Mouse (Mus musculus) layer of hippocampus, adult 9-10 months (tissue): ENCODE data around the gene Abhd14a.
"Not testable (repeated sequence)": the region's sequence is repeated elsewhere in the genome, so short reads cannot be mapped to it uniquely, and the experiment has no call there.

Source experiments
- DNase-seq: peaks from one replicate; pipeline ENCODE4 v3.0.0; 2022; ENCODE audit warnings: low spot score

Abhd14a gene

DNA sequence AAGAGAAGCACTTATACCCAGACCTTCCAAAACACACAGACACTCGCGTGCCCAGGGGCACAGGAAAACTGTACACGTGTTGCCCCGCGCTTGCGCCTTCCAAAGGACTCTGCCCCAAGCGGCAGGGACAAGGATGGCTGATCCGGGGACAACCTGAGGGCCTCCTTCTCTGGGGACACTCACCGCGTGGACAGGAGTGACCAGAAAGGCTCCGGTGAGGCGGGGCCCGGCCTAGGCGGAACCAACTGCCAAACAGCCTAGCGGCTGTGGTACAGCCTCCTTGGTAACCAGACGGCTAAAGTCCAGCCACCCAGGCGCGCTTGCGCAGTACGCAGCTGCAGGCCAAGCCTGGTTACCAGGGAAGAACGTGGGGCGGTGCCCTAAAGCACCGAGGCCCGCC, at the start of gene Abhd14a, which contains the start of gene Abhd14b:
Gene Abhd14a, minus strand, starts transcription at position 331 of the 400 bp plus-strand sequence.
Gene Abhd14b, plus strand, starts transcription at position 112 of the 400 bp plus-strand sequence.
- DNase-seq: peak; percentile 79

DNA sequence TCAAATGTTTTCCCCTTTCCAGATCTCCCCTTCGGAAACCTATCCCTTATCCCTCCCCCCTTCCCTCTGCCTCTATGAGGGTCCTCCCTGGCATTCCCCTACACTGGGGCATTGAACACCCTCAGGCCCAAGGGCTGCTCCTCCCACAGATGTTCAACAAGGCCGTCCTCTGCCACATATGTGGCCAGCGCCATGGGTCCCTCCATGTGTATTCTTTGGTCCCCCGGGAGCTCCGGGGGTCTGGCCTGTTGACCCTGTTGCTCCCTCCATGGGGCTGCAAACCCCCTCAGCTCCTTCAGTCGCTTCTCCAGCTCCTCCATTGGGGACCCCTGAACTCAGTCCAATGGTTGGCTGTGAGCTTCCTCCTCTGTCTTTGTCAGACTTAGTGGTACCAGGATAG, 40.1 kb upstream of the Abhd14a start:
- not testable (repeated sequence) for DNase-seq

DNA sequence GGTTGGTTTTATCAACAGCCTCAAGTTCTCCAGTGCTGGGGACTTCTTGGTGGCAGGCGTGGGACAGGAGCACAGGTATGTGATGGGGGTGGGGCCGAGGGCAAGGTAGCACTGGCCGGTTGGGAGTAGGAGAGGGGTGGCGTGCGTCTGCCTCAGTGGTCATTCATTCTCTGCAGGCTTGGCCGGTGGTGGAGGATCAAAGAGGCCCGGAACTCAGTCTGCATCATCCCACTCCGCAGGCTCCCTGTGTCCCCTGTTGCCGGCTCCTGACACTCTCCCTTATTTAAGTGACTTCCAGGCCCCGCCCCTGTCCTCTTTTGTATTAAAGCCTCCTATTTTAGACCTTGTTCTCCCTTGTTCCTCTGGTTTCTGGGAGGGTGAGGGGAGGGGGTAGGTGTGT, 37.6 kb upstream of the Abhd14a start:
- no peak for DNase-seq

DNA sequence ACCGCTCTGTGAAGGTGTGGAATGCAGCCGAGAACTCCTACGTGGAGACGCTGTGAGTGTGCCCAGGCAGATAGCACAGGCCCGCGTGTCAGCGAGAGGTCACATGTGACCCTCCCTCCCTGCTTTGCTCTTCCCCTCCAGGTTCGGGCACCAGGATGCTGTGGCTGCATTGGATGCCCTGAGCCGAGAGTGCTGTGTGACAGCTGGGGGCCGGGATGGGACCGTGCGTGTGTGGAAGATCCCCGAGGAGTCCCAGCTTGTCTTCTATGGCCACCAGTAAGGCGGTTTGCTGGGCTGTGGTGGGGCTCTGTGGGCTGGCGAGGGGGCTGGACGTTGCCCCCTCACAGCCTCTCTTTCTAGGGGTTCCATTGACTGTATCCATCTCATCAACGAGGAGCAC, 36.1 kb upstream of the Abhd14a start:
- no peak for DNase-seq

DNA sequence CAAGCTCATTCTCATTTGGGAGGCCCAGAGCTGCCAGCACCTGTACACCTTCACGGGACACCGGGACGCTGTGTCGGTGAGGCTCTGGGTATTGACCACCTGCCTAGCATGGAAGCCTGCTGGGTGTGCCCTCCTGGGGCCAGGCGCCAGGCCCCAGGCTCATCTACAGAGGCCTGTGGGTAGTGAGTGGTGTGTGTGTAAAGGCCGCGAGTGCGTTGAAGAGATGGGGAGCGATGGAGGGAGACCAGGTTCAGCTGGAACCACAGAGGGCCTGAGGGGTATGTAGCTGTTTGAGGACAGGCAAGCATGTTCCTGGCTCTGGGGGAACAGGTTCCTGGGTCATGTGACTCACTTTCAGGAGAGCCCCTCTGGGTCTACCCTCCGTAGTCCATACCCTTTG, 35.7 kb upstream of the Abhd14a start:
- DNase-seq: no peak

DNA sequence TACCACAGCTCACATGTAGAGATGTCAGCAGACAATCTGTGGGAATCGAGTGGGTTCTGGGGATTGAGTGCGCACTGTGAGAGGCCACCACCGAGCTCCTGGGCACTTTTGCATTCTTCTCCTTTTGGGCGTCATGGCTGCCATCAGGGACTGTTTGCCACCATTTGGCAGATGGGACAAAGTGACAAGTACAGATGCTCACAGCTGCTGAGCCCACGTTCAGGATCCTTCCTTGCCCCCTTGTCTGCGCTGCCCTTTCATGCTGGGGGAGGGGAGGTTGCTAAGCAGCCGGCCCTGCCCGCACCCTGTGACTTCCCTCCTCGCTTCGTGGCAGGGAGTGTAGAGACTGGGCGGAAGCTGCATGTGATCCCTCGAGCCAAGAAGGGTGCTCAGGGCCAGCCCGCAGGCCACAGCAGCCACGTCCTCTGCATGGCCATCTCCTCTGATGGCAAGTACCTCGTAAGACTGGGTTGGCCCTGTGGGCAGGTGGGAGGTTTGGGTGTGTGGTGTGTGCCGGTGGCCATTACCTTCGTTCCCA, 35.2 kb upstream of the Abhd14a start:
- DNase-seq: no peak

DNA sequence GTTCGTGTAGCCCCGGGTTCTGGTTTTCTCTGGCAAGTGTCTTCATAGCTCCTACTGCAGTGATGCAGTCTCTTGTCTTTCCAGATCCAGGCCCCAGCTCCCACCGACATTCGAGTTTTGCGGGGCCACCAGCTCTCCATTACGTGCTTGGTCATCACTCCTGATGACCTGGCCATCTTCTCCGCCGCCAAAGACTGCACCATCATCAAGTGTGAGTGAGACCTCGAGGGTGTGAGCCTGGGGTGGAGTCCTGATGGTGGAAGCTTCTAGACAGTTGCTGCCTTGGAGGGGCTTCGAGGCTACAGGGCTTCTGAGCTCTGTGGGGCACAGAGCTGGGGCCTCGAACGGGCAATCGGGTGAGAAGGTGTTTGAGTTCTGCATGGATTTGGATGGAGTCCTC, 34.2 kb upstream of the Abhd14a start:
- DNase-seq: no peak

DNA sequence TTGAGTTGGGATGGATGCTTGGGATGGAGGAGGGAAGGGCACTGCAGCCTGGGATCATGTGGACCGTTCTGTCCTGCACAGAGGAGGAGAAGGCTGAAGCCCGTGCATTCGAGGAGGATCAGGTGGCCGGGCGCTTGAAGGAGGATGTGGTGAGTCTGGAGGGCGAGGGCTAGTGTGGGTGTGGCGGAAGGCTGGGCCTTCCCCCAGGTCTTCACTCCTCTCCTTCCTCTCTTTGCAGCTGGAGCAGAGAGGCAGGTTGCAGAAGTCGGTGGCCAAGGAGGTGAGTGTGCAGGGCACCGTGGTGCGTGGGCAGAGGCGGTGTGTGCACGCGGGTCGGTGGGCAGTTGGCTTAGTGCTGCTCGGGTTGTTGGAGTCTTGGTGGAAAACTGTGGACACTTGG, 33.6 kb upstream of the Abhd14a start:
- no peak for DNase-seq

DNA sequence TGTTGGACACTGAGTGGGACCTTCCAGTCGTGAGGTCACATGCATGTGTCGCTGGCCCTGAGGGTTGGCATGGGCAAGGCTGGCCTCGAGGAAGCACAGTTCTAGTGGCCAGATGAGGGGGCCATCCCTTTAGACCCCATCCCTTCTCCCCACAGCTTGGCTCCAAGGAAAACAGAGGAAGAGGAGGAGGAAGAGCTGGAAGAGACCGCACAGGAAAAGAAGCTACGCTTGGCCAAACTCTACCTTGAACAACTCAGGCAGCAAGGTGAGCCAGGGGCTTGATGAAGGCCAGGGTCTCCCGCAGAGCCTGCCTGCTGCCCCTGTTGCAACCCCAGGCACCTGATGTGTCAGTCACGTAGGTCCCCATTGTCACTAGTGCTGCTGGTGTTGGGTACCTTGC, 33.1 kb upstream of the Abhd14a start:
- DNase-seq: no peak

DNA sequence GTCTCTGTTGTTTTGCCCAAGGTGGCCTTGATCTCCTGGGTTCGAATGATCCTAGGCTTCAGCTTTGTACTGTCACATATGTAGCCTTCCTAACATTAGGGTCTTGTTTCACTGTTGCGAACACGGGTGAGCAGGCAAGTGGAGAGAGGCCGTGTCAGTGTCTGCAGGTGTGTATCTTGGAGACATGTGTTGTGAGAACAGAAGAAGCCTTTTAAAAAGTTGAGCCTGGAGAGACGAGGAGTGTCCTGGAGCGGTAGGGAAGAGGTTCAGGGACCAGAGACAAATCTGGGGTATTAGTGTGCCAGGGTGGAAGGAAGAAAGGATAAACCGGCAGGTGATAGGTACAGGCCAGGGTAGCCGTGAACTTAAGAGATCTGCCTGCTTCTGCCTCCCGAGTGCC, 30.6 kb upstream of the Abhd14a start:
- DNase-seq: no peak

DNA sequence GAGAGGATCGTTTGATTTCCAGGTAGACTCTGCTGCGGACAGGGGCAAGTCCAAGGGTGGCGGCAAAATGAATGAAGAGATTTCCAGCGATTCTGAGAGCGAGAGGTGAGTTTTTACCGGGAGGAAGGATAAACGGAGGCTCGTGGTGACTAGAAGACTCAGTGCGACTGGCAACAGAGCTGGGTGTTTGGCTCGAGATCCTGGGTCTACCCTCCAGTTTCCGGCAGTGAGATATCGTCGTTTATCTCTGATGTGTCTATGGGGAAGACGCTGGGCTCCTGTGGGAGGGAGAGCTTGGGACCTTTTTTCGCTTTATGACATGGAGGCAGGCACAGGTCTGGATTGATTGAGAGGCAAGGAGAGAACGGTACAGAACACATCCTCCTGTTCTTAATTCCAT, 30.2 kb upstream of the Abhd14a start:
- DNase-seq: no peak

DNA sequence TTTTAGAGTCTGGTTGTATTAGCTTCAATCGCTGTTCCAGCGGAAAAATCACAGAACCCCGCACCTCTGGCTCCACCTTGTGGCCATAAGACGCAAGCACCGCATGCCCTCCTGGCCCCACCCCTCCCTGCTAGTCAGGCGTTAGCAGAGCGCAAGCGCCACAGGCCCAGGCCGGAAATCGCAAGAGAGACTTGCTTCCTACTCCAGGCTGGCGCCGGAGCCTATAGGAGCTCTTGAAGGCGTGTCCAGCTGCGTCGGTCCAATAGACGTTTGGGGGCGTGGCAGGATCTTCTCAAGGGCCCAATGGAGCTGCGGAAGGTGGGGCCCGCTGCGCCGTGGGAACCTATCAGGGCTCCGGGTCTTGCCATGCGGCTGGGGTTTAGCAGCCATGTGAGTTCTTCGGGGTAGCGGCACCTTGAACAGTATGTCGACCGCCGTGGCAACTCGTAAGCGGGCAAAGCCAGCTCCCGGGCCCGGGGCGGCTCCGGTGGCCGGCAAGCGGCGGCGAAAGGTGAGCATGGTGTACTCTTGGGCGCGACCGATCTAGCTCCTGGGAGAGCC, 29.5 kb upstream of the Abhd14a start, which contains the start of gene Parp3:
Gene Parp3, minus strand, starts transcription at position 26 of the 561 bp plus-strand sequence.
- DNase-seq: peak; percentile 98

DNA sequence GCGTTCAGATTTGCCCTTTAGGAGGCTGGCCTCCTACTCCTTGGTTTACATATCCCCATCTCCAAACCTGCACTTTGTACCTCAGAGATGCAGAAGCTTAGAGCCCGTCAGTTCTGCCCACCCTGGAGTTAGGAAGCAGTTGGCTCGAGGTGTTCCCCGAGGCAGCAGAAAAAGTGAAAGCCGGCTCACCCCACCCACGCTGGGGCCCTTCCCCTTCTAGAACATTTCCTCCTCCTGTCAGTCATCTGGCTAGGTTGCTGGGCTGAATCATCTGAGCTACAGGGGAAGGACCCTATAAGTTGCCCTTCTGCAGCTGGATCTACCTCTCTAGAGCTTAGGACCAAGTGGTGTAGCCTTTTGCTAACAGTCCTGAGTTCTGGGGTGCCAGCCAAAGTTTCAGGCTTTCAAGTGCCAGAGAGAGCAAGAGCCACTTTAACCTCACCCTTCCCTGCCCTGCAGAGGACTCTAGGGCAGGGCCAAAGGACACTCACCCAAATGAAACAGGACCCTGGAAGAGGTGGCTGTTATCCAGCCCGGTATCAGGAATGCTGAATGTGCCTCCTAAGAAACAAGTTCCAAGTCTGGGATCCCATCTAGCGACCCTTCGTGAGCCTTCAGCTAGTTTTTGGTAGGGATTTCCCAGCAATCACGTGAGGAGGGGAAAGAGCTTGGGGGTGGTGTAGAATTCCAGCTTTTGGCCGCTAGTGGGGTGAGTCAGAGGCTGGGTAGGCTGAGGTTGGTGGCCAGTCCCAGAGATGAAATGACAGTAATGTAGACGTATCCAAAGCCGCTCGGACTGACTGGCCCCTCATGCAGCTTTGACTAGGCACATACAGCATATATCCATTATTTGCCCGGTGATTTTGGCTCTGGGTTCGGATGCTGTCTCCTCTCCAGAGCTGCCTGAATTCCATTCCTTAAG, 28.8 kb upstream of the Abhd14a start:
- no peak for DNase-seq

DNA sequence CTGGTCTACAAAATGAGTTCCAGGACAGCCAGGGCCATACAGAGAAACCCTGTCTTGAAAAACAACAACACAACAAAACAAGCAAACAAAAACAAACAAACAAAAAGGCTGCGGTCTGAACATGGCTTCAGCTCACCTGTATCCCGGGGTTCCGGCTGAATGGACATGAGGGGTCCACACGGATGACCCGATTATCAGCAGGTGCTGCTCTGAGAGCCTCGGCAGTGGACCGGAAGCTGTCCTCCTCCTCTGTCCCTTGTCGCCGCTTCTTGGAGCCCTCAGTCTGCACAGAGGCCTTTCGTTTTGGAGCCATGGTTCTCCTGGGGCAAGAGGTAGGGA, 28.2 kb upstream of the Abhd14a start, which contains the start of gene Rrp9:
Gene Rrp9, plus strand, starts transcription at position 301 of the 339 bp plus-strand sequence.
- DNase-seq: no peak

DNA sequence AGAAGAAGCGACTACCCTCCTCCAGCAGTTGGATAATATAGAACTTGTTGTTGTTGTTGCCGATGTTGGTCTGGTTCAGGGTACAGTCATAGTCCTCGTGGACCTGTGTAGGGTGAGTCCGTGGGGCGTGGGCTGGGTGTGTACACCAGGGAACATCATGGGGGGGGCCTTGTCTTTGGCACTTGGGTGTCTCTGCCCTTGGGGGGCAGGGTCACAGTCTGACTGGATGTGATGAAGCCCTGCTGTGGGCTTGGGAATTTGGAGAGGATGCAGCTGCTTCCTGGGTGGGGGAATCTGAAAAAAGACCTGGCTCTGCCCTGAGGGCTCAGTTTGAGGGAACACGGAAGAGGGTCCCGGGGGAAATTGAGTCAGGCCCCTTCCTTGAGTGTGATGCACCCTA, 27.6 kb upstream of the Abhd14a start:
- DNase-seq: no peak

DNA sequence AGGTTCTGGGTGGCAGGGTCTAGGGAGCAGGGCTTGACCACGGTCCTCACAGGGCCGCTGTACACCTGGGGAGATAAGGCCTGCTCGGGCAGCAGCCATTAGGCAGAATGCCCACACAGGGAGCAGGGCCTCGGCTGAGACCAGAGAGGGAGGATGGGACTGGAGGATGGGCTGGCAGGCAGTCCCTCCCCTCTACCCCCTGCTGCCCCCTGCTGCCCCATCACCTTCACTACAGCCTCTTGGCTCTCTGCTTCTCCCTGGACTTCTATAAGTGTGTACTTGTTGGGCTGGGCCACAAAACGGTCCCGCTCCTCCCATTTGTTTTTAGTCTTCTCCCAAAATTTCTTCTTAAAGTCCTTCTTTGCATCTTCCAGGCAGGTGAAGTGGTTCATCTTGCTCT, 27.0 kb upstream of the Abhd14a start:
- no peak for DNase-seq

DNA sequence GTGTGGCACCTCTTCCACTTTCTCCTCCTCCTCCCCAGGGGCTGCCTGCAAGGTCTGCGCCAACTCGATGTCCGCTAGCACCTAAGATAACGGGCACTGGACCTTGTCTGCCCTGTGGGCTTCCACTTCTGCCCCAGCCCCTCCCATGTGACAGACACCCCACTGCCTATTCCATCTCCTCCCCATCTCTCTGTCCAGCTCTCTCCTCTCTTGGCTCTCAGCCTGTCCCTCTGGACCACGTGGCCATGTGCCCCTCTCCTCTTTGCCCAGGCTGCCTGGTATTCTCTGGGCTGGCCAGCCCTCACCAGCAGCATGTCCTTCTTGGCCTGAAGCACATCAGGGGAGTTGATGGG, 26.3 kb upstream of the Abhd14a start:
- no peak for DNase-seq

DNA sequence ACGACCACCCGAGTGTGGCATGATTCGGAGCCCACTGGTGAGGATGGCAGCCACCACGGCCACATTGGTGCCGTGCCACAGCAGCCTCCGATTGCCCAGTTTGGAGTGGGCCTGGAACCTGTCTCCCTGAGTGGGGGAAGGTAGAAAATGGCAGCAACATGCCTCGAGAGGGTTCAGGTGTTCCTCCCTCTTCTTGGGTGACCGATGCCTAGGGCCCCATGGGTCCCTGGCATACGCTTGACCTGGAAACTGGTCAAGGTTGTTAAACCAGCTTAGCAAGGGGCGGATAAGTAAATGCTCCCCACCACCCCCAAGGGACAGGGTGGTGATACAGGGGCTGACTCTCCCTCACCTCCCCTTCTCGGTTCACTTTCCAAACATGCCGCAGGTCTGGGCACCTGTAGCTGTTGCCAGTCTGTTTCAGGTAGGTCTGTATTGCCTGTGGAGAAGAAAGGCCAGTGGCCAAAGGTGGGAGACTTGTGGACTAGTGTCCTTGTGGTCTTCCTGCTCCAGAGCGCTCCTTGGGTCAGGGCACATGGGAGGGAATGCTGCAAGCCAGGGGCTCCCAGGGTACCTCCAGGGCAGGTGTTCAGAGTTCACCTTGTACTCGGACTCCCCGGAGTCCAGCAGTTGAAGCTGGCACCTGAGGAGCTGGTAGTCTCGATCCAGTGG, 25.7 kb upstream of the Abhd14a start:
- no peak for DNase-seq

DNA sequence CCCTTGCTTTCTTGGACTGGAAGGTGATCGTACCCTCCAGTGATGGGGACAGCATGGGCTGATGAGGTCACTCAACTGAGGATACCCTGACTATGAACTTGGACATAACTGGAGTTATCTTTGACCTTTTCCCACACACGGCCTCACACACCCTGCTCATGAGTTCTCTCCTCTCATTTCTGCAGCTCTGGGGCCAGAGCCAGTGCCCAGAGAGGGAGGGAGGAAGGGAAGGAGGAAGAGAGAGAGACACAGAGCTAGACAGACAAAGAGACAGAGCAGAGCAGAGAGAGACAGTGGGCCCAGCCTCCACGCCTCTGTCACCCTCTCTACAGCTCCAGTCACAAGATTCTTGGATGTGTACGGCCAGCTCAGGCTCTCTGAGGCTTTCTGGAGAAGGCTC, 24.8 kb upstream of the Abhd14a start:
- DNase-seq: no peak

DNA sequence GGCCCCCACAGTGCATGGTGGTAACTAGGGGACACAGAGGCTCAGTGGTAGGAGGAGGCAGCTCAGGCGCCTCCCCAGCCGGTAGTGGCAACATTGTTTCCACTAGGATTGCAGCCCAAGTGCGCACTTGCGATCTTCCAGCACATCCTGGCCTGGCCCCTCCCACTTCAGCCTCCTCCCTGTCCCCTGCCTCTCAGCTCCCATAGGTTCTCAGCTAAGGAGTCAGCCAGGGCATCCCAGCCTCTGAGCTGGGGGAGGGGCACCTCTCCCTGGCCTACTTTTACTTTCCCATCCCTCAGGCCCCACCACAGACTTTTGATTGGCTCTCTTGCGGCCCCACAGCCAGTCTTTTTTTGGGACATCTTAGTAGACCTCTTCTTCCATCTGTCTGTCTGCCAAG, 24.4 kb upstream of the Abhd14a start:
- DNase-seq: no peak

DNA sequence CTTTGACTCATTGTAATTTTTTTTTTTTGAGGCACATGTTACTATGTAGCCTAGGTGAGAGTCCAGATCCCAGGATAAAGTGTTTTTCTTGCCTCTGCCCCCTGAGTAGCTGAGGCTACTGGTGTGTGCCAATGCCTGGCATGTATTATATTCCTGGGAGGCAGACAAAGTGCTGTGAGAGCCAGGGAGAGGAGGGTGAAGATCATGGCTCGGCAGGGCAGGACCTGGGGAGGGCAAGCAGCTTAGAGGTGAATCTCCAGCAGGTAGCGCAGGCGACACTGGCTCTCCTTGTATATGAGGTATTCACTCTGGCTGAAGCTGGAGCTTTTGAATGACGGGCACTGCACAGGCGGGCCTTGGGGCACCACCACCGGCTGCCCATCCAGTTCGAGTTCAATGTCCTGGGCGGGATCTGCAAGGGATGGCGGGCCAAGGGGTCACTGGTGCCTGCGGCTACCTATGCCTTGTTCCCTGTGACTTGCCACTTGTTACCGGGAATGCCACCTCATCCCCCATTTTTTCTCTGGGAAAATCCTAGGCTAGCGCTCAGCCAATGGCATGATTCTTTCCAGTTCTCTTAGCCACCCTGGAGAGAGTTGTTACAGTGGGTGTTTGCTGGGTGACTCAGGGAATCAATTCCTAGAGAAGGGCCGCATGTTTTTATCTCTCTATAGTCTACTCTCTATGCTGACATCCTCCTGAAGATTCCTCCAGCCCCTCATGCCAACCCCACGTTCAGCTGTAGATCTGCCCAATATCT, 23.7 kb upstream of the Abhd14a start:
- DNase-seq: no peak

DNA sequence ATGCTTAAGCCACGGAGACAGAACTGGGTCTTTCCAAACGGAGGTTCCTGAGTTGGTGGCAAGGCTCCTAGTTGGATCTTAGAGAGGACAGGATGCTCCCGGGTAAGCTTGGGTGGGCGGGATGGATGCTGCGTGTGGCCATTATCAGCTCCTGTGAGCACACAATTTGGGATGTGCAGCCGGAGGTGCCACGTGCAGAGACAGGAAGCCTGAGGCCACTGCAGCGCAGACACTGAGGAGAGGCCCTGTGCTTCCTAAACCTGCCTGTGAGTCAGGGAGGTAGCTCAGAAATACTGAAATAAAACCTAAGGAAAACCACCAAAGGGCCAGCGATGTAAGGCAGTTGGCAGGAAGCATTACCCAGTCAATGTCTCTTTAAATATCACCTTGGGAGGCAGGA, 22.3 kb upstream of the Abhd14a start:
- DNase-seq: no peak
